Mouse (Mus musculus): ENCODE measurements around the gene Zfp281.

DNA sequence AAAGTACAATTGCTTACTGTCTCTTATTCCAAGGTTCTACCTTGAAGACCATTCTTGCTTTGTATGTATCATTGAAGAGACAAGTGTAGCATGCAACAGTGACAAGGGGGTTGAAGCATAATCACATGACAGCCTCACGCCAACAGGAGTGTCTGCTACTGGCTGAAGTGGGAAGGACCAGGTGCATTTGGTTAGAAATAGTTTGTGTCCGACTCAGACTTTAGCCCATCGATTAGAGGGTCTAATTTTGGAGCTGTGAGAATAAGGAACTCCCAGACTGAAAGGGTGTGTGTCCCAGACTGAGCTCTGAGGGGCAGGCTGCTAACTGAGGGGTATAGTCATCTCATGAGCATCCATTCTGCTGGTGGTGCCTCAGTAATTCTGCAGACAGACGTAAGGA lies 13.0 kb downstream of the Zfp281 start:
- no peak for TF ChIP-seq CTCF (IDR thresholded peaks at IDR 0.05; ENCODE audit: control insufficient read depth, insufficient read depth, insufficient read length)
- TF ChIP-seq MYOG (IDR thresholded peaks at IDR 0.05; ENCODE audit: control insufficient read depth, extremely low read depth, insufficient read length): no peak
- TF ChIP-seq MAX (IDR thresholded peaks at IDR 0.05): no peak

All from C2C12 (cell line).